Mouse (Mus musculus) small intestine, adult 2 months (tissue): ENCODE data around the gene Gm340. TPM values are rescaled to one million over a fixed set of nuclear protein-coding genes. Genes with fewer than 3 reads are reported as not detected.

Source experiments
- H3K27ac ChIP-seq: fragments of 200-500 bp; 2 replicates; pipeline ENCODE4 v1.5.1; 2012; ENCODE audit warnings: low read depth, low read length, control low read depth, inconsistent platforms; ENCODE audit not compliant: insufficient read depth
- H3K27me3 ChIP-seq: fragments of 200-500 bp; 2 replicates; pipeline ENCODE4 v1.6.1; 2012; ENCODE audit warnings: mild to moderate bottlenecking, moderate library complexity, low read length, inconsistent platforms; ENCODE audit not compliant: control insufficient read depth, insufficient read depth
- H3K36me3 ChIP-seq: fragments of 200-500 bp; 2 replicates; pipeline ENCODE4 v1.6.1; 2012; ENCODE audit warnings: mild to moderate bottlenecking, low read length, control low read depth, inconsistent platforms; ENCODE audit not compliant: control insufficient read depth, insufficient read depth
- H3K4me1 ChIP-seq: fragments of 200-500 bp; 2 replicates; pipeline ENCODE4 v1.6.1; 2012; ENCODE audit warnings: low read length, inconsistent platforms, mixed read lengths; ENCODE audit not compliant: control insufficient read depth, insufficient read depth, insufficient read length
- H3K4me3 ChIP-seq: fragments of 200-500 bp; 2 replicates; pipeline ENCODE4 v1.5.1; 2012; ENCODE audit warnings: low read depth, mild to moderate bottlenecking, control low read depth, inconsistent platforms, low read length, moderate library complexity
- CTCF ChIP-seq: fragments of 200-500 bp; IDR thresholded peaks from 2 replicates; pipeline ENCODE4 v1.5.1; 2012; ENCODE audit warnings: low read depth, mild to moderate bottlenecking, control low read depth, inconsistent platforms, low read length, moderate library complexity, mixed read lengths; ENCODE audit not compliant: insufficient replicate concordance, insufficient read length; ENCODE audit errors: extremely low read depth
- POLR2A ChIP-seq: fragments of 200-500 bp; IDR thresholded peaks from 2 replicates; pipeline ENCODE4 v1.6.1; 2012; ENCODE audit warnings: low read depth, mild to moderate bottlenecking, control low read depth, inconsistent platforms, low read length, moderate library complexity
- WGBS: fragments of 180-500 bp; shearing (Covaris S2); methylation state at CpG from one replicate; pipeline ENCODE4 v1.1.7; 2018; 5-methylcytosine and 5-hydroxymethylcytosine counted together
- polyA plus RNA-seq: library from polyadenylated mRNA; depleted of rRNA; stranded (reverse); fragments of >200 nt; gene quantifications from 2 replicates; pipeline ENCODE4 v1.2.3, GENCODE M21; 2012

Gm340 gene
- polyA plus RNA-seq, 1 experiment = 1.0 TPM

- no peak for TF ChIP-seq POLR2A
- no peak for TF ChIP-seq CTCF
- H3K27me3 ChIP-seq = no peaks in the 10 kb centered on the region
- H3K4me3 ChIP-seq = no peak overlapping the region
- 86% methylated on average over 12 of the region's 12 CpGs for WGBS
- no peaks in the 10 kb centered on the region for H3K36me3 ChIP-seq
- H3K27ac ChIP-seq = no peak overlapping the region
- no peaks in the 10 kb centered on the region for H3K4me1 ChIP-seq
These were observed 9.6 kb downstream of the Gm340 start for GRCm38 (mm10) chr19:41591808-41592207.

DNA sequence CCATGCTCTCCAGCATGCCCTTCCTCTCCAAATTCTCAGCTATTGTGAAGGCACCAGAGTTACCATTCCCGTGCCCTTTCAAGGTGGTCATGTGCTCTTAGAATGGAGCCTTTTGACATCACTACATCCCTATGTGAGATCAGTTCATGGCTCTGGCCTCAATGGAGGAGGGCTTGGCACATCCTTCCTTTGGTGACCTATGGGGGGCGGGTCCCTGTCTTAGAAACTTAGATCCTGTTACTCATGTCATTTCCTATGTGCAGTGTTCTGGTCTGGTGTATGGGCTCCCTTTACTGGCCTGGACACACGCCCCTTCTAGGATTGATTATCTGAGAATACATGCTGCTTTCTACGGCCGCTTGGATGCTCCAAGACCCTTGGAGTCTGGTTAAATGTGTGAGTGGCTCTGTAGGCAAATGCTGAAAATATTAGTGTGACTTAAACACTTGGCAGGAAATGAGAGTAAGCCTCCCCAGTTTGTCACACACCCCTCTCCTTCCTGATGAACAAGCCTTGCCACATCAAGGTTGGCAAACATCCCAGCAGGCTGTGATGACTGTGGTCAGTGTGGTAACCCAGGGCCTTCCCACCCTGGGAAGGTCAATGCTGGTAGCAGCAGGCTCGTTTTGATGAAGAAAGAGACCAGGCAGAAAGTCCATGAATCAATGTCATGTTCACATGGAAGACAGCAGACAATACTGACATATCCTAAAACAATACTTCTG is 15.2 kb downstream of the Gm340 start:
- WGBS = 64% methylated on average over 6 of the region's 6 CpGs

DNA sequence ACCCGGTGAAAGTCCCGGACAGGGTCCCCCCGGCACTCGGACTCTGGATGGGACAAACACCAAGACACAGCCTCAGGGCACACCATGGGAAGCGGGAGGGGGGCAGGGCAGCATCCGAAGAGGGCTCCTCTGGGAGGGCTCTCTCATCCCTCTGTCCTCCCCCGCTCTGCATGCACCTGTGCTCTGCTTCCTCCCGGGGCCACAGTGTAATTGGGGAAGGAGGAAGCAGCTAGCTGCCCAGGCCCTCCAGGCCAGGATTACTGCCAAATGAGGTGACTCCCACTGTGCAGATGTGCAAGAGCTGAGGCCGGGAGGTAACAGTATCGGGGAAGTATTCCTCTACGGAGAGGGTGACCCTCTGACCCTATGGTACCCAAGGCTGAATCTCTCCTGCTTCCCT is 18.5 kb downstream of the Gm340 start:
- H3K4me1 ChIP-seq = peaks cover 4% of the 10 kb centered on the region; the same call in 1 of the 2 replicates
- WGBS = 44% methylated on average over 11 of the region's 11 CpGs
- H3K27ac ChIP-seq = no peak overlapping the region
- no peaks in the 10 kb centered on the region for H3K36me3 ChIP-seq
- no peaks in the 10 kb centered on the region for H3K27me3 ChIP-seq
- TF ChIP-seq CTCF (no peak), POLR2A (no peak)
- no peak overlapping the region for H3K4me3 ChIP-seq

More for the DNA sequence above, 15.2 kb downstream of the Gm340 start:
- Histone ChIP-seq H3K27me3 (no peaks in the 10 kb centered on the region), H3K27ac (no peak overlapping the region), H3K36me3 (no peaks in the 10 kb centered on the region), H3K4me3 (no peak overlapping the region), H3K4me1 (peaks cover 4% of the 10 kb centered on the region; the same call in 1 of the 2 replicates)
- TF ChIP-seq POLR2A (no peak), CTCF (no peak)

GRCm38 (mm10) chr19:41606208-41606987 is 24.2 kb downstream of the Gm340 start:
- H3K27ac ChIP-seq = no peak overlapping the region
- no peak for TF ChIP-seq CTCF
- TF ChIP-seq POLR2A = no peak
- 73% methylated on average over 10 of the region's 10 CpGs for WGBS

DNA sequence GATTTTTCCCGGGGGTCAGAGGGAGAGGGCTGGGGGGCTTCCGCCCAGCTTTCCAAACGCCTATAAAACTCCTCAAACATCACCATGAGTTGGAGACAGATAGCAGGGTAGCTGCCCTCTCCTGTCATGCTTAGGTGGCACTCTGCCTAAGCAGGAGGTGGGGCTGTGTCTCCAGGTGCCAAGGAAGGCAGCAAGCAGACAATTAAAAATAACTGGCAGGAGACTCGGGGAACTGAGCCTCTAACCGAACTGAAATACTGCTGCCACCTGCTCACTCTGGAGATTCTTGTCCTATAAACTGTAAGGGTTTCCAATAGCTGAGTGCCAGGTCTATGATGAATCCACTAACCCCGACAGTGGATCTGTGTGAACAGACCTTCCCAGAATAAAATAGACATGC is 29.5 kb downstream of the Gm340 start:
- H3K27ac ChIP-seq = no peak overlapping the region
- no peaks in the 10 kb centered on the region for H3K4me1 ChIP-seq
- no peak for TF ChIP-seq CTCF
- no peak for TF ChIP-seq POLR2A
- H3K27me3 ChIP-seq = no peaks in the 10 kb centered on the region
- H3K36me3 ChIP-seq = no peaks in the 10 kb centered on the region
- H3K4me3 ChIP-seq = no peak overlapping the region
- 23% methylated on average over 6 of the region's 6 CpGs for WGBS

More at GRCm38 (mm10) chr19:41606208-41606987, 24.2 kb downstream of the Gm340 start:
- Histone ChIP-seq H3K36me3 (no peaks in the 10 kb centered on the region), H3K4me1 (peaks cover 3% of the 10 kb centered on the region), H3K4me3 (no peak overlapping the region), H3K27me3 (no peaks in the 10 kb centered on the region)

- WGBS = 77% methylated on average over 16 of the region's 16 CpGs
- TF ChIP-seq POLR2A (no peak), CTCF (no peak)
- H3K27ac ChIP-seq = no peak overlapping the region
These were observed 31.3 kb downstream of the Gm340 start for GRCm38 (mm10) chr19:41613325-41614087.

More at GRCm38 (mm10) chr19:41613325-41614087, 31.3 kb downstream of the Gm340 start:
- H3K27me3 ChIP-seq = no peaks in the 10 kb centered on the region
- no peaks in the 10 kb centered on the region for H3K4me1 ChIP-seq
- no peaks in the 10 kb centered on the region for H3K36me3 ChIP-seq
- no peak overlapping the region for H3K4me3 ChIP-seq
